Mouse (Mus musculus) forebrain, embryonic 13.5 days (tissue): ENCODE measurements around the gene Setdb1. TPM values are rescaled to one million over a fixed set of nuclear protein-coding genes. Genes with fewer than 3 reads are reported as not detected.

Experiments used
- ATAC-seq: fragments of 200-750 bp; cut with Nextera tagmentation; 2 replicates; pipeline ENCODE4 v1.8.0; 2017
- H3K27ac ChIP-seq: fragments of 300-500 bp; sonication (generic); 2 replicates; pipeline ENCODE4 v1.5.1; 2015; ENCODE audit warnings: inconsistent platforms, mild to moderate bottlenecking, moderate library complexity
- H3K27me3 ChIP-seq: fragments of 300-500 bp; sonication (generic); 2 replicates; pipeline ENCODE4 v1.6.1; 2015; ENCODE audit warnings: mild to moderate bottlenecking, inconsistent platforms
- H3K36me3 ChIP-seq: fragments of 300-500 bp; sonication (generic); 2 replicates; pipeline ENCODE4 v1.6.1; 2015; ENCODE audit warnings: mild to moderate bottlenecking, inconsistent platforms; ENCODE audit not compliant: poor library complexity, severe bottlenecking
- H3K4me1 ChIP-seq: fragments of 300-500 bp; sonication (generic); 2 replicates; pipeline ENCODE4 v1.6.1; 2015; ENCODE audit warnings: inconsistent platforms
- H3K4me2 ChIP-seq: fragments of 300-500 bp; sonication (generic); 2 replicates; pipeline ENCODE4 v1.6.1; 2015; ENCODE audit warnings: inconsistent platforms, mild to moderate bottlenecking, moderate library complexity
- H3K4me3 ChIP-seq: fragments of 300-500 bp; sonication (generic); 2 replicates; pipeline ENCODE4 v1.5.1; 2015; ENCODE audit warnings: mild to moderate bottlenecking, inconsistent platforms
- H3K9ac ChIP-seq: fragments of 300-500 bp; sonication (generic); 2 replicates; pipeline ENCODE4 v1.6.1; 2015; ENCODE audit warnings: mild to moderate bottlenecking, inconsistent platforms
- H3K9me3 ChIP-seq: fragments of 300-500 bp; sonication (generic); replicated peaks from 2 replicates; pipeline ENCODE4 v1.6.1; 2016; ENCODE audit warnings: inconsistent platforms
- WGBS: fragments of 180-500 bp; shearing (Covaris S2); methylation state at CpG from one replicate; pipeline ENCODE4 v1.1.7; 2015; 5-methylcytosine and 5-hydroxymethylcytosine counted together
- polyA plus RNA-seq: library from polyadenylated mRNA; unstranded; fragments of >200 nt; fragmentation: Nextera tagmentation; extraction: Ambion mirVana; gene quantifications from 2 replicates; pipeline ENCODE4 v1.2.1, GENCODE M21; 2015

Setdb1 gene
- polyA plus RNA-seq, 1 experiment from 2014 or later, result 45.4 TPM

DNA sequence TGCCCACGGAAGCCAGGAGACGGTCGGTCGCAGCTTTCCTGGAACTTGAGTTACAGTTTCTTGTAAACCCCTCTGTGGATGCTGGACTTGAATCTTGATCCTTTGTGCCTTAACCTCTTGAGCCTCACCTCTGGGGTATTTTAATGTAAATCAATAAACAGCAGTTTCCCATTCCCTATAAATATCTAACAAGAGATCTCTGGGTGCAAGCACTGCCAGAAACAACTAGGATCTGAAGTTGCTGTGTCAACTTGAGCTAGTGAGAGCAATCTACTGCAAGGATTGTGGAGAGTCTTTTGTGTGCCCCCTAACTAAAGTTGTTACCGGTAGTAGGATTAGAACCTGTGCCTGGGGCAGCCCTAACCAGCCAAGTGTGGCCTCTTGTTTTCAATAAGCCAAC lies 71.6 kb downstream of the Setdb1 start:
- Histone ChIP-seq H3K4me1 (peaks cover 36% of the 10 kb centered on the region), H3K9ac (no peak overlapping the region), H3K4me2 (no peak overlapping the region), H3K27me3 (no peaks in the 10 kb centered on the region), H3K9me3 (no peaks in the 10 kb centered on the region), H3K36me3 (peaks cover 30% of the 10 kb centered on the region), H3K27ac (no peak overlapping the region), H3K4me3 (no peak overlapping the region)
- 94% methylated on average over 5 of the region's 5 CpGs for WGBS
- no peak for ATAC-seq

DNA sequence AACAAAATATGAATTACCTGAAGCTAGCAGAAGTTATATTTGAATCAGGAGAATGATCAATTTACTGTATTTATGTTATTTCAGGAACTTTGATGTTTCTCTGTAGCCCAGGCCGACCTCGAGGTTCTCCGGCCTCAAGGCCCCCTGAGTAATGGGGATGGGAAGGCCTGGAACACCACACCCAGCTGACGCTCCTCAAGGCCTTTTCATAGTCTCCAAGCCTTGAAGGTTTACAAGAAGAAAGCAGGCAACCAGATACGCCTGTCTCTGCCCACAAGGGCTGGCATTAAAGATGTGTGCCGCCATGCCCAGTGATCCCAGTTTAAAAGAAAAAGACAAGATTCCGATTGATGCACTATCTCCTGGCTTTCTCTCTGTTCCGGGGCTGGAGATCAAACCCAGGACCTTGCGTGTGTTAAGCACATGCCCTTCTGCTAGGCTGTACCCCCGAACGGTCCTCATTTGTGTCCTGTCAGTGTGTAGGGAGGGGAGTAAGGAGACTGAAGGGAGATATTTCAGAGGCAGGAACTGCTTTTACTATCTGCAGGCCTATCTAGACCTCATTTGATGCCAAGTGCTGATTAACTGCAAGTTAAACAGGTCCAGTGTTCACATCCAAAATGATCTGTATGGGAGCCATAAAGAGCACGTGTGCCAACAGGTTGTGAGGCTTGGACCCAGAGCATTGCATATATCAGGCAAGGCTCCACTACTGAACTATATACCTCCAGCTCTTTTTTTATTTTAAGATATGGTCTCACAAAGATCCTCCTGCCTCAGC lies 72.3 kb downstream of the Setdb1 start:
- Histone ChIP-seq H3K9me3 (no peaks in the 10 kb centered on the region), H3K9ac (no peak overlapping the region; the same call in 1 of the 2 replicates), H3K4me3 (0 out of 2 replicates have a peak overlapping the region, but pooled peaks have one; percentile 67), H3K27me3 (no peaks in the 10 kb centered on the region), H3K36me3 (peaks cover 26% of the 10 kb centered on the region), H3K4me1 (peaks cover 40% of the 10 kb centered on the region), H3K4me2 (peak overlapping the region; percentile 83), H3K27ac (no peak overlapping the region)
- whole genome bisulfite sequencing, result 89% methylated on average over 12 of the region's 12 CpGs
- no peak for ATAC-seq

DNA sequence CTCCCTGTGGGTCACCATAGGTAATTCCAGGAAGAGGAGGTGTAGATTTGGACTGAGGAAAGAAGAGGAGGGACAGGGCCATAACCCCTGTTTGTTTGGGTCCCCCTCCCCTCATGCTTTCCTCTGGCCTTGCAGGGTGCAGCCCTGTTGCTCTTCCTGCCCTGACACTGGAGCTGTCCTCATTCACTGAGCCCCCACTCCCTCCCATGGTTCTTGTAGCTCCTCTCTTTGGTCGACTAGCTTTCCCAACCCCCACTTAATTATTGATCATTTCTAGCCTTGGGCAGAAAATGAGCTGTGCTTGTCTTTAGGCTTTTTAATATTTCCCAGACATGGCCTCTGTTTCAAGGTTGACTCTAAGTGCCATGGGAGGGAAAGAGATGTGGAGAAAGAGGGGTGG lies 72.9 kb downstream of the Setdb1 start:
- peaks cover 41% of the 10 kb centered on the region for H3K4me1 ChIP-seq
- H3K36me3 ChIP-seq, result peaks cover 21% of the 10 kb centered on the region
- H3K27ac ChIP-seq, result no peak overlapping the region
- WGBS, result 26% methylated on average over 1 of the region's 1 CpGs
- no peak for ATAC-seq
- H3K4me3 ChIP-seq, result peak overlapping the region; percentile 67
- H3K9ac ChIP-seq, result peak overlapping the region; percentile 87
- H3K9me3 ChIP-seq, result no peaks in the 10 kb centered on the region
- H3K4me2 ChIP-seq, result peak overlapping the region; percentile 83
- no peaks in the 10 kb centered on the region for H3K27me3 ChIP-seq

DNA sequence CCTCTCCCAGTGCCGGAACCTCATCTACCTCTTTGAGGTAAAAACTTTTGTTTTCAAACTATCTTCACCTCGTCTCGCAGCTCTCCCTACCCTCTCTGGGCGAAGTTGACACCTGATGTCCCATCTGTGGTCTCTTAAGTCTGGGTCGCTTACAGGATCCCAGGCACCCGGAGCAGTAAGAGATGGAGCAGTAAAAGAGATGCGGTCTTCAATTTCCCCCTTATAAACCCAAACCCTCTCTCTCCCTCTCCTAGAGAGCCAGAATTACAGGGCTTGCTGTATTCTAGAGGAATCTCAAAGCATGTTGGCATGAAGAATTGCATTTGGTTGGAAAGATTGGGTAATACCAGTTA lies 73.4 kb downstream of the Setdb1 start:
- ATAC-seq, result no peak
- H3K4me3 ChIP-seq, result peak overlapping the region; percentile 67
- H3K36me3 ChIP-seq, result peaks cover 16% of the 10 kb centered on the region
- H3K9me3 ChIP-seq, result no peaks in the 10 kb centered on the region
- H3K4me1 ChIP-seq, result peaks cover 41% of the 10 kb centered on the region
- H3K27me3 ChIP-seq, result no peaks in the 10 kb centered on the region
- peak overlapping the region; percentile 96 for H3K27ac ChIP-seq
- peak overlapping the region; percentile 83 for H3K4me2 ChIP-seq
- WGBS, result 1% methylated on average over 7 of the region's 7 CpGs
- peak overlapping the region; percentile 87 for H3K9ac ChIP-seq

DNA sequence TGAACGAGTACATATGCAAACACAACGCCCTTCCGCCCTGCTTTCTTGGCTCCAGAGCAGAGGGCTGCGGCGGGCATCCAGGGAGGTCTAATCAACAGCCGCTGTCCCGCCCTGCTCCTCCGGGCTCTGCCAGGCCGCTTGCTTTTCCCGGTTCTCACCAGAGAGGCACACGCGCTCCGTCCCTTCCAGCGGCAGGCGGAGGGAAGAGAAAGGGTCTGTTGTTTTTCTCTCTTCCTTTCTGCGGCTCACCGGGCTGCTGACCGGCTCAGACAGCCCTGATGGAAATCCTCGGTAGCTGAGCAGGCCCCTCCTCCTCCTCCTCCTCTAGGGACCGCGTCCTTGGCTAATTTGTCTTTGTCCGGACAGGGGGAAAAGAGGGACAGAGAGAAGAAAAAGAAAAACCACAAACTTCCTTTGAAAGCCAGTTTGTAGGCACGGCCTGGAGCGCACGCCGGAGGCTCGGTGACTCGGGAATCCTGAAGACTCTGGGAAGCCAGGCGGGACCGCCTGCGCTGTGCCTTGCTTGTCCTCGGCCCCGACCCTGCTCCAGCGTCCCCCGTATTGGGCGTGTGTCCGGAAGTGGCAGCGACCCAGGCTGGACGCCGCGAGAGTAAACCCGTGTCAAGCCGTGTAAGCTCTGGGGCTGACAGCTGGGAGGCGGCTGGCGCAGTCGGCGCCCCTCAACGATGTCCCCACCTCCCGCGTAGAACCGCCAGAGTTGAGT lies 74.0 kb downstream of the Setdb1 start:
- peak overlapping the region; percentile 87 for H3K9ac ChIP-seq
- H3K27me3 ChIP-seq, result no peaks in the 10 kb centered on the region
- ATAC-seq, result peak; percentile 73
- peak overlapping the region; percentile 96 for H3K27ac ChIP-seq
- no peaks in the 10 kb centered on the region for H3K9me3 ChIP-seq
- H3K36me3 ChIP-seq, result peaks cover 15% of the 10 kb centered on the region
- H3K4me3 ChIP-seq, result peak overlapping the region; percentile 67
- peak overlapping the region; percentile 83 for H3K4me2 ChIP-seq
- peaks cover 41% of the 10 kb centered on the region for H3K4me1 ChIP-seq
- WGBS, result under 1% methylated on average over 49 of the region's 51 CpGs

DNA sequence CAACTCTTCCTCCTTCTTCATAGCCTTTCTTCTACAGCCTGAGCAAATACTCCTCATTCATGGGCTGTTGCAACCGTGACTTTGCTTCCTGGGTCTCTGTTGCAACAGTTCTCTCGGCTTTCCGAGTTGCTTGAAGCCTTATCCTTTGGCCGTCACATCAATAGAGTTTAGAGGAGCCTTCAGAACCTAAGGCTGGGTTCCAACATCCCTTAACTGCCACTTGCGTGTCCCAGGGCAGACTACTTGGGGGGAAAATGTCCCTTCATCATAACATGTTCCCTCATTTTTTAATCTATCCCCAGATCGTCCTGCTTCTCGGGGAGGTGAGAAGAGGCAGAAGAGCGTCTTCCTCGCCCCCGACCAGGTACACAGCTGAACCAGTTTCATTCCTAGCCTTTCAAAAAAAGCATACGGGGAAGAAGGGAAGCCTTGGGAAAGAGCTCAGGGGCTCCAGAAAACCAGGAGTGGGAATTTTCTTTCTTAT lies 74.6 kb downstream of the Setdb1 start:
- 0 out of 2 replicates have a peak, but pooled peaks have one; percentile 8 for ATAC-seq
- Histone ChIP-seq H3K4me1 (peaks cover 41% of the 10 kb centered on the region), H3K9ac (peak overlapping the region; percentile 87), H3K36me3 (peaks cover 9% of the 10 kb centered on the region; the same call in 1 of the 2 replicates), H3K4me3 (peak overlapping the region; percentile 67), H3K27ac (peak overlapping the region; percentile 96), H3K9me3 (no peaks in the 10 kb centered on the region), H3K4me2 (peak overlapping the region; percentile 83), H3K27me3 (no peaks in the 10 kb centered on the region)
- under 1% methylated on average over 11 of the region's 11 CpGs for WGBS

DNA sequence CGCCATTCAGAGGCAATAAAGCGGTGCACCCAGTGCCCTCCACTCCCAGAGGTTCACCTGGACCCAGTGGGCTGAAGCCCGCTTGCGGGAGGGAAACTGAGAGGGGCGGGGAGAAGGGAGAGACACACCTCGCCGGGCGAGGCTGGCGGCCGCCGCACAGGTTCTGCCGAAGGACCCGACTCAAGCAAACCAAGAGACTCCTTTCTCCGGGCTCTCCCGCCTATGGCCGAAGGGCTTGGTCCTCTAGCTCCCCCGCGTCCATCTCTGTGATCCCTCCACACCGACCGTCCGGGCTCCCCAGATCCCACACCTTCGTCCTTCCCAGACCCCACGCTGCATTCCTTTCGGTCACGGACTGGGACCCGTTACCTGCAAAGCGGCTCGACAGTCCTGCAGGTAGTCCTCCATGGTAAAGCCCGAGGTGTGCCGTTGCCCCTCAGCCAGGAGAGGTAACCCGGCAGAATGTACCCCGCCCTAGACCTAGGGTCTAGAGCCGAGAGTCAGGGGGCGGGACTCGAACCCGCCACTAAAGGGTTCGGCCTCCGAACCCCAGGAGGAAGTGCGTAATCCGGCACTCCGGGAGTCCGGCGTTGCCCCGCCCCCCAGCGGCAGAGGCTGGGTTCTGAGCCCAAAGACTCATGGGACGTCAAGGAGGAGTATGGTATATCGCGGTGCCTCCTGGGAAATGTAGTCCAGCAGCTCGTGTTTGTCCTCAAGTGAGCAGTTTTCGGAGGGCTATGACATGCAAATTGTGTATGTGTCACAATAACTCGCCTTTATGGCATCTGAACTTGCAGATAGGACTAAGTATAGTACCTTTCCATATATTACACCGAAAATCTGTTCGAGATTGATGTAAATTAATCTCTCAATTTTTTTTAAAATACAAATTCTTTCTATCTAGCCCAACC lies 75.5 kb downstream of the Setdb1 start, which contains the start of the genes Mindy1 and Prune1:
TSS of gene Mindy1 (plus strand) at position 130 of the 911 bp plus-strand sequence.
TSS of gene Prune1 (minus strand) at position 861 of the 911 bp plus-strand sequence.
- peak within 1 kb of the TSS; percentile 87 for H3K9ac ChIP-seq
- peak within 1 kb of the TSS; percentile 83 for H3K4me2 ChIP-seq
- peaks cover 41% of the 10 kb centered on the region for H3K4me1 ChIP-seq
- WGBS, result under 1% methylated on average over 53 of the region's 53 CpGs
- H3K36me3 ChIP-seq, result 0 out of 2 replicates have a peak, but pooled peaks cover 4% of the 10 kb centered on the region
- H3K4me3 ChIP-seq, result peak within 1 kb of the TSS; percentile 67
- peak; percentile 95 for ATAC-seq
- no peaks in the 10 kb centered on the region for H3K9me3 ChIP-seq
- no peaks in the 10 kb centered on the region for H3K27me3 ChIP-seq
- H3K27ac ChIP-seq, result peak within 1 kb of the TSS; percentile 96

DNA sequence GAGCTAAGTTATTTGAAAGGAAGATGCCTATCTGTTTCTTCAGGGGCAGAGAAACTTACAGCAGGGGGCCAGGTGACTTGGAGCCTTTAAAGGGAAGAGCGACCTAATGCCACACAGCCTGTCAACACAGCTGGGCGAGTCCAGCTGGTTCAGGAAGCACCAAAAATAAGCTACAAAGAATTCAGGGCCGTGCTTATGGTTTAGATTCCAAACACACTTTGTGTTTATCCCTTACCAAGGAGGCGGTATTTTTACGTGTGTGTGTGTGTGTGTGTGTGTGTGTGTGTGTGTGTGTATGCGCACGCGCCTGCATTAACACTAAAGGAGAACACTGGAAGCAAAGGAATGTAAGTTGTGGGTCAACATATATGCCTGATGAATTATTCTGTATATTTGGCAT lies 76.3 kb downstream of the Setdb1 start:
- peak overlapping the region; percentile 83 for H3K4me2 ChIP-seq
- 0 out of 2 replicates have a peak, but pooled peaks cover 4% of the 10 kb centered on the region for H3K36me3 ChIP-seq
- H3K9me3 ChIP-seq, result no peaks in the 10 kb centered on the region
- WGBS, result 25% methylated on average over 8 of the region's 8 CpGs
- peak overlapping the region; percentile 65 for H3K27ac ChIP-seq
- H3K4me3 ChIP-seq, result peak overlapping the region; percentile 67
- H3K27me3 ChIP-seq, result no peaks in the 10 kb centered on the region
- H3K9ac ChIP-seq, result peak overlapping the region; percentile 77
- H3K4me1 ChIP-seq, result peaks cover 41% of the 10 kb centered on the region
- no peak for ATAC-seq

DNA sequence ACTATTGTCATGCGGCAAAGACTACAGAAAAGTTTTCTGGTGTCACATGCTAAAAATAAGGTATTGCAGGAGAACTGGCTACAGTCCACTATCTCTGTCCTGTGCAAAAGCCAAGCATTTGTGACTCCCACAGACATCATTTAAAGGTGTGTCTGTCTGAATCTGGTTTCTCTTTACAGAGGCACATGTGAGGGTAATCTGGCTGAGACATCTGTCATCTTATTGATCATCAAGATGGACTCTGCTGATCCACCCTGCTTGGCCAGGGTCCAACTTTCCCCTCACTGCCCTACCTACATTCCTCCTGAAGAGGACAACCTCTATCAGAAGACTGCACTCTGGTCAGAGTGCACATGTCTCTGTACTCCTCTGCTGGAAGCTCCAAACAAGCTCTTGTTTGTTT lies 79.9 kb downstream of the Setdb1 start:
- Histone ChIP-seq H3K4me3 (no peak overlapping the region), H3K36me3 (peaks cover 14% of the 10 kb centered on the region; the same call in 1 of the 2 replicates), H3K27me3 (no peaks in the 10 kb centered on the region), H3K9ac (no peak overlapping the region), H3K4me2 (no peak overlapping the region), H3K4me1 (peaks cover 15% of the 10 kb centered on the region), H3K9me3 (no peaks in the 10 kb centered on the region), H3K27ac (no peak overlapping the region)
- WGBS, result 97% methylated on average over 1 of the region's 1 CpGs
- no peak for ATAC-seq

DNA sequence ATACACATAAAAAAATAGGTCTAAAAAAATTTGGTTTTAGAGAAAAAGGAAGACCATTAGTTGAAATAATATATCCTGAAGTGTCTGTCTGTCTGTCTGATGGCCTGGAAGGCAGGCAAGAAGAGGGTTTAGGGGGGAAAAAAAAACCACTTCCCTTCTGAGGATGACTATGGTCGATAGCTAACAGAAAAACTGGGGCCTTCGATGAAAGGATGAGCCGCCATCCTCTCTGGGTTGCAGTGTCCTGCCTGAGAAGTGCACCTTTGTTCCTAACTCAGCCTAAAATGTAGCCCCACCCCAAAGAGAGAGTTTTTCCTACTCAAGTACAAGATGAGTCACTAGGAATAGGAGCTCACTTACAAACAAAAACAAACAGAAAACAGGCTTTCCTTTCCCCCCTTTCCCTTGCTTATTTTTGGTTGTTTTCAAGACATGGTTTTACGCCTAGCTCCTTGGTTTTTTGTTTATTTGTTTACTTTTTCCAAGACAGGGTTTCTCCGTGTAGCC lies 80.5 kb downstream of the Setdb1 start:
- no peak overlapping the region for H3K4me3 ChIP-seq
- H3K9me3 ChIP-seq, result no peaks in the 10 kb centered on the region
- H3K36me3 ChIP-seq, result peaks cover 14% of the 10 kb centered on the region; the same call in 1 of the 2 replicates
- no peak for ATAC-seq
- WGBS, result 82% methylated on average over 5 of the region's 5 CpGs
- no peak overlapping the region for H3K27ac ChIP-seq
- no peak overlapping the region for H3K9ac ChIP-seq
- no peak overlapping the region for H3K4me2 ChIP-seq
- no peaks in the 10 kb centered on the region for H3K27me3 ChIP-seq
- H3K4me1 ChIP-seq, result peaks cover 12% of the 10 kb centered on the region

DNA sequence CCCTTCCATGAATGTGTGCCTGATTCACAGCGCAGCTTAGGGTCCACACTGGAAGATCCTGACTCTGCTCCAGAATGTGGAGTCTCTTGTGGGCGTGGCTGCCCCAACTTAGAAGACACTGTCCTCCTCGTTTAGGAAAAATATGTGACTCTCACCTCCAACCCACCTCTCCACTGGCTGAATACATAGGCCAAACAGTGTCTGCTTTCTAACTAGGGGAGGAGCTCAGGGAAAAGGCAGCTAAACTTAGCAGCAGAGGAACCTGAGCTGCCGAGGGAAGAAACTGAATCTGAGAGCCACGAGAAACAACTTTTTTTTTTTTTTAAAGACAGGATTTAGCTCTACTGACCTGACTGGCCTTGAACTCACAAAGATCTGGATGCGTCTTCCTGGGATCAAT lies 81.8 kb downstream of the Setdb1 start:
- no peaks in the 10 kb centered on the region for H3K27me3 ChIP-seq
- H3K4me2 ChIP-seq, result no peak overlapping the region
- no peak overlapping the region for H3K4me3 ChIP-seq
- H3K4me1 ChIP-seq, result peaks cover 4% of the 10 kb centered on the region; the same call in 1 of the 2 replicates
- H3K36me3 ChIP-seq, result peaks cover 14% of the 10 kb centered on the region; the same call in 1 of the 2 replicates
- WGBS, result 84% methylated on average over 6 of the region's 6 CpGs
- H3K27ac ChIP-seq, result no peak overlapping the region
- no peak overlapping the region for H3K9ac ChIP-seq
- ATAC-seq, result no peak
- H3K9me3 ChIP-seq, result no peaks in the 10 kb centered on the region
